Mouse (Mus musculus) gastrocnemius, postnatal 4 days (tissue): ENCODE data around the gene B3galt4. TPM values are rescaled to one million over a fixed set of nuclear protein-coding genes. Genes with fewer than 3 reads are reported as not detected.

Source experiments
- DNase-seq, 2 experiments: peaks; one replicate each; pipeline ENCODE4 v3.0.0; 2021 to 2022; ENCODE audit warnings: low spot score in 2 of 2, mixed read lengths in 2 of 2
- total RNA-seq, 2 experiments: library from RNA; stranded (reverse); gene quantifications; 2 replicates each; pipeline ENCODE4 v1.2.3; 2021

B3galt4 gene
- total RNA-seq, 2 experiments from 2014 or later = 3.8 to 4.5 TPM

DNA sequence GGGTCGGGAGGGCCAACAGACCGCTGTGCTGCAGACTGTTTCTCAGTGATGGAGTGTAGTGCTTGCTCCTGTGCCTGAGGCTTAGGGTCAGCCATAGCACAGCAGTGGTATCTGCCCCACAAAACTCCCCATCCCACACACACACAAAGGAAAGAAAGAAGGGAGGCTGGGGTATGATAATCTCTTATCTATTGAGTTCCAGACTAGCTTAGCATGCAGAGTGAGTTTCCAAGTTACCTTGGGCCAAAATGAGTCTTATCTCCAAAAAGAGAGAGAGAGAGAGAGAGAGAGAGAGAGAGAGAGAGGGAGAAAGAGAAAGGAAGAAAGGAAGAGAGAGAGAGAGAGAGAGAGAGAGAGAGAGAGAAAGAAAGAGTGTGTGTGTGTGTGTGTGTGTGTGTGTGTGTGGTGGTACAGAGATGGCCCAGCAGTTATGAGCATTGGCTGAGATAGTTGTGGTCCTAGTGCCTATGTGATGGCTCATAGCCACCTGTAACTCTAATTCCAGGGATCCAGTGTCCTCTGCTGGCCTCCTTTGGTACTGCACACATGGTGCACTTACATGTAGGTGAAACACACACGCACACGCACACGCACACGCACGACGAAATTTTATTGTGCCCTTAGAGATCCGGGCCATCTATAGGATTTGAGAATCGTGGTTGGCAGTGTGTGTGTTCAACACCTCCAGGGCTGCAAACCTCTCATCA, 26.6 kb downstream of the B3galt4 start:
- DNase-seq = no peak

DNA sequence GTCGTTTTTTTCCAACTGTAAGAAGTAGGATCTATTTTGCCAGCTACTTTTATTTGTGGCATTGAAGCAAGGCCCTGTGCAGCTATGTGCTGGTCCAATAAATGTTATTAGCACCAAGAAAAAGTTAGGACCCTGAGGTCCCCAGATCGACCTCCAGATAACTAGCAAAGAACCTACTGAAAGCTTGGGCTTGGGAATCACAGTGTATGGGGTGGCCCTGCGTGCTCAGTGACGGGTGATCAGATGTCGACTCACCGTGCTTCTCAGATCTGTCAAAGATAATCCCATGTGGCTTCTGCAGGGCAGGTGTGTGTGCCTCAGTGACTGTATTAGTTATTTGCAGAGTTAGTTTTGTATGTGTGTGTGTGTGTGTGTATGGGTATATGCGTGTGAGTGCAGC, 29.9 kb downstream of the B3galt4 start:
- DNase-seq = no peak

DNA sequence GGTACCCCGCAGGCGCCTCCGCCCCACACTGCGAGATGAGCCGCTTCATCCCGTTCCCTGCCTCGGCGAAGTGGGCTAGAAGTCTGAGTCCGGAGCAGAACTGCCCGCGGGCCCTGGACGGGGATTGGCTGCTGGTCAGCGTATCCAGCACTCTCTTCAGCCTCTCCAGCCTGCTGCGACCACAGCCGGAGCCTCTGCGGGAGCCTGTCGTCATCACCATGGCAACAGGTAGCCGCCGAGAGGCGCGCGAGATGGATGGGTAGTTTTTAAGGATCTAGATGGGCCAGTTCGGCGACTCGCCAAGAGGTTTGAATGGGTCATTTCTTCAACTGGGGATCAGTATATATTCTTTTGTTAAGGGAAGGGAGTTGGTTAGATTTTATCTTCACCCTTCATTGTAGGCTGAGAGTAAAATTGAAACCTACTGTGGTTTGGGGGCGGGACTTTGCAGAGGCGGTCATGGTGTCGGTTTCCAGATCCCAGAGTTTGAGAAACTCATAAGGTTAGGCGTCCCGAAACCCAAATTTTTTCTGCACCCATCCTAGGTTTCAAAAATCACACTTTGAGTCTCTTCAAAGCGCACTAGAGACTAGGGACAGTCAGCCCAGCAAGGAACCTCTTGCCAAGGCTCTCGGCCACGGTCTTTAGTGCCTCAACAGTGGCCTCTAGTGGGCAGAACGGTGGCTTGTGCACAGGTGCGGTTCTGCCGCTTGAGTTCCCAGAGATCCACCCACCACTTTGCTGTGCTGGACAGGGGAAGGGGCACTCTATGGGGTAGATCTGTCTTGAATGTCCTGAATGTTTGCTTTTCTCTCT, 30.8 kb downstream of the B3galt4 start:
- DNase-seq = peak in 1 of 2 experiments; percentile 81

DNA sequence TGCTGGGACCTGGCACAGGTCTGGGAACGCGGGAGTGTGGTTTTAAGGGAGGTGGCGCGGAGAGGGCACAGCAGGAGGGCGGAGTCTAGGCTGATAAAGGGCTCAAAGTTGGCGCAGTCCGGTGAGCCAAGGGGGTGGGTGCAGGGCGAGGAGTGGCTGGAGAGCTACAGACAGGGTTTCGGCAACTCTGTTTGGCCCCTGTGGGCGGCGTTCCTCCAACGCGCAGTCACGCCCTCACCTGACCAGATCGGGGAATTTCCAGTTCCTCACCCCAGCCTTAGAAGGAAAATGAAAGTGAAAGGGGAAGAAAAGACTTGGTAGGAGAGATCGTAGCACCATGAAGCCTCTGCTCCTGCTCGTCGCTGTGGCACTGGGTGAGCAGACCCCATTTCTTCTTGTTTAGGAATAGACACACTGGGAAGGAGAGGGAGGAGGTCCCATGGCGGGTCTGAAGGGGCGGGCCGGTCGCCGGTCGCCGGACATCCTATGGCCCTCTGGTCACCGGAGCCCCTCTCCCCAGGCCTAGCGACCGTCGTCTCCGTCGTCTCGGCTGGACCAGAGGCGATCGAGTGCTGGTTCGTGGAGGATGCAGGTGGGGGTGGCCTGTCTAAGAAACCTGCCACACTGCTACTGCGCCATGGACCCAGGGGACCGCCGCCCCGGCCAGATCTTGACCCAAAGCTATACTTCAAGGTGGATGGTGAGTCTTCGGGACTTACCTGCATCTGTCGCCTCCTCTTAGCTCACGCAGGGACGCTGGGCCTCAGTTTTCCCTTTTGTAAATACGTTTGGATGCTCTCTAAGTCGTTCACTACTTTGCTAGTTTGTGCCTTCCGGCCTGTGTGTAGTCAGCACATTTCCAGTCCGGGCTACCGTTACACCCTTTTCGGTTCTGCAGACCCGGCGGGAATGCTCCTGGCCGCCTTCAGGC, 31.7 kb downstream of the B3galt4 start:
- DNase-seq = peak in 1 of 2 experiments; percentile 59

DNA sequence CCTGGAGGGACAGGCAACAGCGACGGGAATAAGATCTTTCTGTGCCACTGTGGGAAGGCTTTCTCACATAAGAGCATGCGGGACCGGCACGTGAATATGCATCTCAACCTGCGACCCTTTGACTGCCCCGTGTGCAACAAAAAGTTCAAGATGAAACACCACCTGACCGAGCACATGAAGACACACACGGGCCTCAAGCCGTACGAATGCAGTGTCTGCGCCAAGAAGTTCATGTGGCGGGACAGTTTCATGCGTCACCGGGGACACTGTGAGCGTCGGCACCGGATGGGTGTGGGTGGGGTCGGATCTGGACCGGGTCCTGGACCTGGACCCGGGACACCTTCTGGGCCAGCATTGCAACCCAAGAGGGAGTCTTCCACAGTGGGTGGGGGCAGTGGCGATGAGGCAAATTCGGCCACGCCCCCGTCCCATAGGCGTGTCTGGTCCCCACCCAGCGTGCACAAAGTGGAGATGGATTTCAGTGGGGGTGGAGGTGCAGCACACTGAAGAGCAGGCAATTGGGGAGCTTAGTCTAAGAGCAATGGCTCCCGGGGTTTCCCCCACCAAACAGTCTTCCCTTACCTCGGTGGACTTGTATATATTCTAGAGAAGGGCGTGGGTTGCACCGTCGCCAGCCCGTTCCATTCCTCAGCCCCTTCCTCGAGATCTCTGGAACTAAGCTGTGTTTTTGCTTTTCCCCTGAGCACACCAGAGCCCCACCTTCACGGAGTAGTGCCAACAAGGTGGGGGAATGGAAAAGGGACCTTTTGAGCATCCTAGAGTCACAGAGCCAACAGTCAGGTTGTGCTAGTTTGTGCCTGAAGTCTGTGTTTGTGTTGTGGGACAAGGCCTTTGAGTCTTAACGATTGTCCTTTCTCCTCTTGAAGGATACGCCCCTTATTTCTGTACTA, 32.7 kb downstream of the B3galt4 start:
- DNase-seq = no peak

DNA sequence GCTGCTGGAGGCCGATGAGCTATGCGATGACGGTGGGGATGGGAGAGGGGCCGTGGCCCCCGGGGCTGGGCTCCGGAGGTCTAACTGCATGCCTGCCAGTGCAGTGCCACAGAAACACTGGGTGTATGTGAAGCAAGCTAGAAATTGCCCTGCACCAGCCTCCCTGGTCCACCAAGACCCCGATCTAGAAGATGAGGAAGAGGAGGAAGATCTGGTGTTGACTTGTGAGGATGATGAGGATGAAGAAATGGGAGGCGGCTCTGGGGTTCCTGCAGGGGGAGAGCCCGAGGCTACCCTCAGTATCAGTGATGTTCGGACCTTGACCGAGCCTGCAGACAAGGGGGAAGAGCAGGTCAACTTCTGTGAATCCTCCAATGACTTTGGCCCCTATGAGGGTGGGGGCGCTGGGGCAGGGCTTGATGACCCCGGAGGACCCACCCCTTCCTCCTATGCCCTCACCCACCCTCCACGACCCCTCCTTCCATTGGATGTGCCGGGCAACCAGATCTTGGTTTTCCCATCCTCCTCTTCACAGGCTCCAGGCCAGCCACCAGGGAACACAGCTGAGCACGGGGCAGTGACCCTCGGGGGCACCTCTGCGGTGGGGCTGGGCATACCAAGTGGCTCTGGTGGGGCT, 33.5 kb downstream of the B3galt4 start:
- no peak for DNase-seq

DNA sequence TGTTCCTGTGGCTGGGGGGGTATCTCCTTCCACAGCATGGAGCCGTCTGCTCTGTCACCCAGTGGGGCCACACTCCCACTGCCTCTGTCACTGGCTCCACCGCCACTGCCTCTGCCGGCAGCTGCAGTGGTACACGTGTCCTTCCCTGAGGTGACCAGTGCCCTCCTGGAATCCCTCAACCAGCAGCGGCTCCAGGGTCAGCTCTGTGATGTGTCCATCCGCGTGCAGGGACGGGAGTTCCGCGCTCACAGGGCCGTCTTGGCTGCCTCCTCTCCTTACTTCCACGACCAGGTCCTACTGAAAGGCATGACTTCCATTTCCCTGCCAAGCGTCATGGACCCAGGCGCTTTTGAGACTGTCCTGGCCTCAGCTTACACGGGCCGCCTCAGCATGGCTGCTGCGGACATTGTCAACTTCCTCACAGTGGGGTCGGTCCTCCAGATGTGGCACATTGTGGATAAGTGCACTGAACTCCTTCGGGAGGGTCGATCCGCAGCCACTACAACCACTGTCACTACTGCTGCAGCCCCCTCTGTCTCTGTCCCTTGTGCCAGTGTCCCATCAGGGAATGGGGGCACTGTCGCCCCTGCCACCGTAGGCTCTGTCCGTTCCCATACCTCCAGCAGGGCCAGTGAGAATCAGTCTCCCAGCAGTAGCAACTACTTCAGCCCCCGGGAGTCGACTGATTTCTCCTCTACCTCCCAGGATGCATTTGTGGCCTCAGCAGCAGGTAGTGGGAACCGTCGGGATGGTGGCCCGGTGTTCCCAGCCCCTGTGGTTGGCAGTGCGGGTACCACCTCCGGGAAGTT, 34.2 kb downstream of the B3galt4 start:
- DNase-seq = no peak

DNA sequence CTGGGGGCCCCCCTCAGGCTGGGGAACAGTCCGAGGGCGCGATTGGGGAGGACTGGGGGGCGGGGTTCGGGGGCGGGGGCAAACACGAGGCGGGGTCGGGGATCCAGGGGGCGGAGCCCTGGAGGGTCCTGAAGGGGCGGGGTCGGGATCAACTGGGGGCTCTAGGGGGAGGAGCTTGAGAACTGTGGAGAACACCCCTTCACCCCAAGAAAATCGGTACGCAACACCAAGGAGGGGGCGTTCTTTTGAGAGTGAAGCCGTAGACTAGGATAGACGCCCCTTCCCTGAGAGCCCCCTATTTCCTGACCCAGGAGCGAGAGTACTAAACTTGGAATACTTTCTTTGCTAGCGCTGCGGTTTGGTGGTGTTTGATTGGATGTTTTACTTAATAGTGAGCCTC, 35.0 kb downstream of the B3galt4 start:
- DNase-seq = no peak

DNA sequence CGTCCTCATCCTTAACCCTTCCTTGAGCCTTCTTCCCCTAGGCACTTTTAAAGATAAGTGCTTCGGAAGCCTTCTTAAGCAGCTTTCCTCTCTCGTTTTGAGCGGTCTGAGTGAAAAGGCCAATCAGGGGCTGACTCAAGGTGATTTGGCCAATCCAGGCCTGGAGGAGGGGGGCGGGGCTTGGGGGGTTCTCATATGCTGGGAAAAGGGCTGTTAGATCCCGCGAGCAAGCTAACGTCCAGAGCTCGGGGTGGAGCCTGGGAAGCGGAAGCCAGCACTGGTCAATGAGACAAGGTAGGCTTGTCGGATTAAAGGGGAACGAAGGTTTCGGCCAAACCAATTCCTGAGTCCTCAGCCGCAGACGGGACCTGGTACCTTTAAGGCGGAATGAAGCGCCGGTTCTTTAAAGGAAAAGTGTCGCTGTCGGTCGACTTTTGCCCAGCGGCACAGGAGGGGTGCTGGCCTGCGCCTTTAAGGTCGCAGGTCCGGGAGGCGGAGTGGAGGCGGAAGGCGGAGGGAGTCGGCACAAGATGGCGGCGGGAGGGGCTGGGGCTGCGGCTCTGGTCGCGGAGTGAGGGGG, 35.5 kb downstream of the B3galt4 start, which contains the start of the genes Tapbp and Zbtb22:
Tapbp (plus strand) TSS at position 229 of the 580 bp plus-strand sequence.
Zbtb22 (plus strand) TSS at position 234 of the 580 bp plus-strand sequence.
- DNase-seq = peak; percentile 81 to 92

DNA sequence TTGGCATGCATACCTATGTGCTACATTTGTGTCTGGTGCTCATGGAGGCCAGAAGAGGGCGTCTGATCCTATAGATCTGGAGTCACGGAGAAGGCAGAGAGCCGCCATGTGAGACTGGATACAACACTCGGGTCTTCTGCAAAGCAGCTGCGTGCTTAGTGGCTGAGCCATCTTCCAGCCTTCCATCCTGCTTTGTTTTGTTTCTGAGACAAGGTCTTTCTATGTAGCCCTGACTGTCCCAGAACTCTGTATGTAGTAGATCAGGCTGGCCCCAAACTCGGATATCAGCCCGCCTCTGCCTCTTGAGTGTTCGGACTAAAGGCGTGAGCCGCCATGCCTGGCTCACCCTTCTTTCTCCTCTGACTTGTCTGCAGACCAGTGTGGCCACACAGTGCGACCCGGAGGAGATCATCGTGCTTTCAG, 36.3 kb downstream of the B3galt4 start:
- DNase-seq = no peak

DNA sequence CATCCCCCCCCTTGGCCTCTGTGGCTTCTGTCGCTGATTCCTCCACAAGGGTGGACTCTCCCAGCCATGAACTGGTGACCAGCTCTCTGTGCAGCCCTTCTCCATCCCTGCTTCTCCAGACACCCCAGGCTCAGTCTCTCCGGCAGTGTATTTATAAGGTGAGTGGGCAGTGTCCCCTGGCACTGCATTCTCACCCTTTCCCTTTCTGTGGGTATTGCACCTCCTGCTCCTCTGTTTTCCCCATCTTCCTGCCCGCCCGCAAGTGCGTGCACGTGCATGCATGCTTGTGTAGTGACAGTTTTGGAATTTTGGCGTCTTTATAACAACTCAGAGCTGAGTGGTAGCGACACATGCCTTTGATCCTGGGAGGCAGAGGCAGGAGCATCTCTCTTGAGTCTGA, 37.4 kb downstream of the B3galt4 start:
- no peak for DNase-seq

DNA sequence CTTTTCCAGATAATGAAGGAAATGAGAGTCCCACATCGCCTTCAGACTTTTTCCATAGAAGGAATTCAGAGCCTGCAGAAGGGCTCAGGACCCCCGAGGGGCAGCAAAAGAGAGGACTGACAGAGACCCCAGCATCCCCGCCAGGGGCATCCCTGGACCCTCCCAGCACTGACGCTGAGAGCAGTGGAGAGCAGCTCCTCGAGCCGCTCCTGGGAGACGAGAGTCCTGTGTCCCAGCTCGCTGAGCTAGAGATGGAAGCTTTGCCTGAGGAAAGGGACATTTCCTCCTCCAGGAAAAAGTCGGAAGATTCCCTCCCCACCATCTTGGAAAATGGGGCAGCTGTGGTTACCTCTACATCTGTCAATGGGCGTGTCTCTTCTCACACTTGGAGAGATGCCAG, 38.0 kb downstream of the B3galt4 start:
- no peak for DNase-seq

DNA sequence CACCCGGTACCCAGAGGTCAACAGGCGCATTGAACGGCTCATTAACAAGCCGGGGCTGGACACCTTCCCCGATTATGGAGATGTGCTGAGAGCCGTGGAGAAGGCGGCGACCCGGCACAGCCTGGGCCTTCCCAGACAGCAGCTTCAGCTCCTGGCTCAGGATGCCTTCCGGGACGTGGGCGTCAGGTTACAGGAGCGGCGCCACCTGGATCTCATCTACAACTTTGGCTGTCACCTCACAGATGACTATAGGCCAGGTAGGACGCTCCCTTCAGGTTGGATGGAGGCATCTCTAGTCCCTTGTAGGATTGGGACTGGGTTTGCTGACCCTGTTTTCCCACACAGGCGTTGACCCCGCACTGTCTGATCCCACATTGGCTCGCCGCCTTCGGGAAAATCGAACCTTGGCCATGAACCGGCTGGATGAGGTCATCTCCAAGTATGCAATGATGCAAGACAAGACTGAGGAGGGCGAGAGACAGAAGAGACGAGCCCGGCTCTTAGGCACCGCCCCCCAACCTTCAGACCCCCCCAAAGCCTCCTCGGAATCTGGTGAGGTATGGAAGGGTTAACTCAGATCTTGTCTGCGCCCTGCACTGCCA, 39.4 kb downstream of the B3galt4 start:
- no peak for DNase-seq

DNA sequence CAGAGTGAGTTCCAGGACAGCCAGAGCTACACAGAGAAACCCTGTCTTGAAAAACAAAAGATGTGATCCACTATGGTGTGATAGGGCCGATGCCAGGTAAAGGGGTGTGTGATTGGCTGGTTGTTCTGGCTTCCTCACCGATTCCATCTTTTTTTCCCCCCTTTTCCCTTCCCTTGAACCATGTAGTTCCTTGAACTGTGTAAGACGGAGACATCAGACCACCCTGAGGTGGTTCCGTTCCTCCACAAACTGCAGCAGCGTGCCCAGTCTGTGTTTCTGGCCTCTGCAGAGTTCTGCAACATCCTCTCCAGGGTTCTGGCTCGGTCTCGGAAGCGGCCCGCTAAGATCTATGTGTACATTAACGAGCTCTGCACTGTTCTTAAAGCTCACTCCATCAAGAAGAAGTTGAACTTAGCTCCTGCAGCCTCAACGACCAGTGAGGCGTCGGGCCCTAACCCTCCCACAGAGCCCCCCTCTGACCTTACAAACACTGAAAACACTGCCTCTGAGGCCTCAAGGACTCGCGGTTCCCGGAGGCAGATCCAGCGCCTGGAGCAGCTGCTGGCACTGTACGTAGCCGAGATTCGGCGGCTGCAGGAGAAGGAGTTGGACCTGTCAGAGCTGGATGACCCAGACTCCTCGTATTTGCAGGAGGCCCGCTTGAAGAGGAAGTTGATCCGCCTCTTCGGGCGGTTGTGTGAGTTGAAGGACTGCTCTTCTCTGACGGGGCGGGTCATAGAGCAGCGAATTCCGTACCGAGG, 40.1 kb downstream of the B3galt4 start:
- no peak for DNase-seq

DNA sequence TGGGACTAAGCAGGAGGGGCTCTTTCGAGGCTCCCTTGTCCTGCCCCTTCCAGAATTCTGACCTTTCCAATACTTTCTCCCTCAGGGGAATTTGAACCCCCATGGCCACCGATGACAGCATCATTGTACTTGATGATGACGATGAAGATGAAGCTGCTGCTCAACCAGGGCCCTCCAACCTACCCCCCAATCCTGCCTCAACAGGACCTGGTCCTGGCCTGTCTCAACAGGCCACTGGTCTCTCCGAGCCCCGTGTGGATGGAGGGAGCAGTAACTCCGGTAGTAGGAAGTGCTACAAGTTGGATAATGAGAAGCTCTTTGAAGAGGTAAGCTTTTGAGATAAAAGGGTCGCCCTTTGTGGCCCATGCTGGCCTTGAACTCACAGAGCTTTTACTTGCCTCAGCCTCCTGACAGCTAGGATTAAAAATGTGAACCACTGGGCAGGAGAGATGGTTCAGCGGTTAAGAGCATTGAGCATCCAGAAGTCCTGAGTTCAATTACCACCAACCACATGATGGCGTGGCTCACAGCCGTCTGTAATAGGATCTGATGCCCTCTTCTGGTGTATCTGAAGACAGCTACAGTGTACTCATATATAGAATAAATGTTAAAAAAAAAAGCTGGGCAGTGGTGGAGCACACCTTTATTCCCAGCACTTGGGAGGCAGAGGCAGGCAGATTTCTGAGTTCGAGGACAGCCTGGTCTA, 40.8 kb downstream of the B3galt4 start:
- no peak for DNase-seq

DNA sequence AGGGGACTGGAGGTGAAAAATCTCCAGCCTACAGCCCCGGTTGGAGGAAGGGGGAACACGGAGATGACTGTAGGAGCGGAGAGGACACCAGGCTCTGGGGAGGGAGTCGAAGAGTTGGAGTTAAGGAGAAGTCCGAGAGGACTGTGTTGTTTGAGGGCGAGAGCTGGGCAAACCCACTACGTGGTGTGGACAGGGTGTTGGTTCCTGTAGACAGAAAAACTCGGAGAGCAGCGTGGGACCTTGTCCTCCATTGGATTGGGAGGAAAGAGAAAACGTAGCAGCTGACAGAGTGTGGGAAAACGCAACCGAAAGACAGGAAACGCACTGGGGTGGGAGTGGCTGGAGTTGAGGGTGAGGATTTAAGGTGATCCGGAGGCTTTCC, 41.4 kb downstream of the B3galt4 start:
- no peak for DNase-seq
